Mouse (Mus musculus) bone marrow, adult 2 months (tissue): ENCODE data around the gene Pik3c2g.

ENCODE experiments used
- CTCF ChIP-seq: fragments of 200-500 bp; IDR thresholded peaks from 2 replicates; pipeline ENCODE4 v1.5.1; 2011; ENCODE audit warnings: low read length, control low read depth; ENCODE audit not compliant: control insufficient read depth, insufficient read depth
- POLR2A ChIP-seq: fragments of 200-500 bp; IDR thresholded peaks from 2 replicates; pipeline ENCODE4 v1.6.1; 2011; ENCODE audit warnings: low read depth, mild to moderate bottlenecking, control low read depth, low read length, borderline replicate concordance; ENCODE audit not compliant: control insufficient read depth

- TF ChIP-seq CTCF (no peak), POLR2A (no peak)
These were observed 37.7 kb downstream of the Pik3c2g start for GRCm38 (mm10) chr6:139624756-139625155.
